Mouse (Mus musculus) lung, embryonic 16.5 days (tissue): Measurements from ENCODE around the gene Eif4e1b. TPM values are rescaled to one million over a fixed set of nuclear protein-coding genes. Genes with fewer than 3 reads are reported as not detected.

ENCODE experiments used
- ATAC-seq: fragments of 200-750 bp; cut with Nextera tagmentation; 2 replicates; pipeline ENCODE4 v1.8.0; 2017; ENCODE audit warnings: low read depth, mild to moderate bottlenecking, moderate library complexity
- H3K27ac ChIP-seq: fragments of 300-500 bp; sonication (generic); 2 replicates; pipeline ENCODE4 v1.5.1; 2014; ENCODE audit warnings: mild to moderate bottlenecking, control low read depth, low read length
- H3K27me3 ChIP-seq: fragments of 300-500 bp; sonication (generic); 2 replicates; pipeline ENCODE4 v1.6.1; 2014; ENCODE audit warnings: low read depth, low read length, mixed read lengths; ENCODE audit not compliant: control insufficient read depth, insufficient read depth
- H3K36me3 ChIP-seq: fragments of 300-500 bp; sonication (generic); 2 replicates; pipeline ENCODE4 v1.6.1; 2014; ENCODE audit warnings: low read length; ENCODE audit not compliant: control insufficient read depth, insufficient read depth
- H3K4me1 ChIP-seq: fragments of 300-500 bp; sonication (generic); replicated peaks from 2 replicates; pipeline ENCODE4 v1.6.1; 2014; ENCODE audit warnings: low read length, mixed read lengths; ENCODE audit not compliant: control insufficient read depth, insufficient read depth
- H3K4me2 ChIP-seq: fragments of 300-500 bp; sonication (generic); 2 replicates; pipeline ENCODE4 v1.6.1; 2014; ENCODE audit warnings: low read depth, low read length, control low read depth
- H3K4me3 ChIP-seq: fragments of 300-500 bp; sonication (generic); 2 replicates; pipeline ENCODE4 v1.5.1; 2014; ENCODE audit warnings: mild to moderate bottlenecking, low read length, control low read depth
- H3K9ac ChIP-seq: fragments of 300-500 bp; sonication (generic); 2 replicates; pipeline ENCODE4 v1.6.1; 2014; ENCODE audit warnings: low read length, control low read depth
- H3K9me3 ChIP-seq: fragments of 300-500 bp; sonication (generic); 2 replicates; pipeline ENCODE4 v1.6.1; 2016; ENCODE audit warnings: low read length; ENCODE audit not compliant: control insufficient read depth
- WGBS: fragments of 180-500 bp; shearing (Covaris S2); extraction: QIAGEN DNeasy Blood & Tissue Kit; methylation state at CpG from one replicate; pipeline ENCODE4 v1.1.7; 2014; 5-methylcytosine and 5-hydroxymethylcytosine counted together
- polyA plus RNA-seq: library from polyadenylated mRNA; unstranded; fragments of >200 nt; fragmentation: Nextera tagmentation; extraction: Ambion mirVana; gene quantifications from 2 replicates; pipeline ENCODE4 v1.2.1, GENCODE M21; 2015

Eif4e1b gene
- polyA plus RNA-seq, 1 experiment from 2014 or later = not detected

- peak; percentile 94 for ATAC-seq
- H3K27me3 ChIP-seq = peaks cover 15% of the 10 kb centered on the region
- H3K4me2 ChIP-seq = peak overlapping the region; percentile 67
- peak overlapping the region; percentile 46 for H3K4me3 ChIP-seq
- WGBS = under 1% methylated on average over 43 of the region's 43 CpGs
- no peaks in the 10 kb centered on the region for H3K9me3 ChIP-seq
- H3K9ac ChIP-seq = no peak overlapping the region
- H3K27ac ChIP-seq = no peak overlapping the region
- no peaks in the 10 kb centered on the region for H3K36me3 ChIP-seq
- H3K4me1 ChIP-seq = peaks cover 11% of the 10 kb centered on the region
Observed at GRCm38 (mm10) chr13:54758045-54758755, 25.6 kb upstream of the Eif4e1b start.

- no peak for ATAC-seq
- no peaks in the 10 kb centered on the region for H3K36me3 ChIP-seq
- 2% methylated on average over 29 of the region's 29 CpGs for WGBS
- H3K27ac ChIP-seq = no peak overlapping the region
- H3K4me3 ChIP-seq = peak overlapping the region; percentile 46
- H3K9ac ChIP-seq = no peak overlapping the region
- peaks cover 22% of the 10 kb centered on the region for H3K27me3 ChIP-seq
- H3K4me2 ChIP-seq = peak overlapping the region; percentile 67
- peaks cover 11% of the 10 kb centered on the region for H3K4me1 ChIP-seq
- H3K9me3 ChIP-seq = no peaks in the 10 kb centered on the region
Observed at GRCm38 (mm10) chr13:54758756-54759470, 24.9 kb upstream of the Eif4e1b start.

- Histone ChIP-seq H3K4me3 (no peak overlapping the region), H3K27ac (no peak overlapping the region), H3K9me3 (no peaks in the 10 kb centered on the region), H3K4me2 (no peak overlapping the region), H3K36me3 (no peaks in the 10 kb centered on the region), H3K9ac (no peak overlapping the region), H3K4me1 (peaks cover 11% of the 10 kb centered on the region), H3K27me3 (peaks cover 28% of the 10 kb centered on the region)
- no peak for ATAC-seq
- 20% methylated on average over 7 of the region's 7 CpGs for WGBS
Observed at GRCm38 (mm10) chr13:54759496-54759895, 24.3 kb upstream of the Eif4e1b start.

- Histone ChIP-seq H3K4me3 (no peak overlapping the region), H3K4me2 (no peak overlapping the region), H3K27ac (no peak overlapping the region), H3K9ac (no peak overlapping the region), H3K27me3 (peaks cover 36% of the 10 kb centered on the region), H3K9me3 (no peaks in the 10 kb centered on the region), H3K36me3 (no peaks in the 10 kb centered on the region), H3K4me1 (peaks cover 11% of the 10 kb centered on the region)
- no peak for ATAC-seq
- 48% methylated on average over 8 of the region's 8 CpGs for WGBS
Observed at GRCm38 (mm10) chr13:54760164-54760795, 23.5 kb upstream of the Eif4e1b start.

- Histone ChIP-seq H3K9ac (no peak overlapping the region), H3K4me1 (peaks cover 11% of the 10 kb centered on the region), H3K36me3 (no peaks in the 10 kb centered on the region), H3K4me3 (no peak overlapping the region), H3K4me2 (no peak overlapping the region), H3K27me3 (peaks cover 42% of the 10 kb centered on the region), H3K27ac (no peak overlapping the region), H3K9me3 (no peaks in the 10 kb centered on the region)
- 75% methylated on average over 7 of the region's 7 CpGs for WGBS
- ATAC-seq = no peak
Observed at GRCm38 (mm10) chr13:54760906-54761305, 22.9 kb upstream of the Eif4e1b start.

GRCm38 (mm10) chr13:54765281-54766191 is 18.3 kb upstream of the Eif4e1b start:
- Histone ChIP-seq H3K36me3 (no peaks in the 10 kb centered on the region), H3K27me3 (peaks cover 45% of the 10 kb centered on the region), H3K27ac (no peak overlapping the region), H3K4me2 (peak overlapping the region; percentile 29), H3K9me3 (no peaks in the 10 kb centered on the region), H3K4me1 (no peaks in the 10 kb centered on the region), H3K4me3 (peak overlapping the region; percentile 23; the same call in 1 of the 2 replicates), H3K9ac (no peak overlapping the region)
- no peak for ATAC-seq
- 4% methylated on average over 44 of the region's 44 CpGs for WGBS

- no peak within 1 kb of the TSS for H3K9ac ChIP-seq
- peaks cover 45% of the 10 kb centered on the region for H3K27me3 ChIP-seq
- no peak within 1 kb of the TSS for H3K27ac ChIP-seq
- H3K36me3 ChIP-seq = no peaks in the 10 kb centered on the region
- H3K9me3 ChIP-seq = no peaks in the 10 kb centered on the region
- no peaks in the 10 kb centered on the region for H3K4me1 ChIP-seq
- ATAC-seq = peak; percentile 62
- peak within 1 kb of the TSS; percentile 23; the same call in 1 of the 2 replicates for H3K4me3 ChIP-seq
- H3K4me2 ChIP-seq = peak within 1 kb of the TSS; percentile 29
- 2% methylated on average over 35 of the region's 35 CpGs for WGBS
Observed at GRCm38 (mm10) chr13:54766192-54766768, 17.5 kb upstream of the Eif4e1b start, which contains the start of gene Sncb. Gene Sncb, minus strand, starts transcription at chr13:54766595.

- H3K4me1 ChIP-seq = no peaks in the 10 kb centered on the region
- H3K4me3 ChIP-seq = no peak overlapping the region
- 74% methylated on average over 4 of the region's 4 CpGs for WGBS
- H3K27me3 ChIP-seq = peaks cover 45% of the 10 kb centered on the region
- no peak overlapping the region for H3K9ac ChIP-seq
- H3K9me3 ChIP-seq = no peaks in the 10 kb centered on the region
- no peak overlapping the region for H3K4me2 ChIP-seq
- no peaks in the 10 kb centered on the region for H3K36me3 ChIP-seq
- H3K27ac ChIP-seq = no peak overlapping the region
- ATAC-seq = no peak
Observed at GRCm38 (mm10) chr13:54767012-54767411, 16.8 kb upstream of the Eif4e1b start.
